Mouse (Mus musculus) bone marrow macrophage, adult 2 months (primary cell): ENCODE data around the gene Srbd1.

Source experiments
- CTCF ChIP-seq: IDR thresholded peaks from 2 replicates; pipeline ENCODE4 v1.5.1; 2012; ENCODE audit warnings: low read depth, mild to moderate bottlenecking, low read length, moderate library complexity
- POLR2A ChIP-seq: IDR thresholded peaks from 2 replicates; pipeline ENCODE4 v1.6.1; 2012; ENCODE audit warnings: mild to moderate bottlenecking, low read depth, low read length, borderline replicate concordance

GRCm38 (mm10) chr17:86022366-86022765 is 122.6 kb downstream of the Srbd1 start:
- TF ChIP-seq POLR2A (no peak), CTCF (no peak)
